Mouse (Mus musculus): ENCODE results near the gene Atmin.

GRCm38 (mm10) chr8:116895521-116895920 lies 47.7 kb upstream of the Atmin start:
- TF ChIP-seq POLR2A (IDR thresholded peaks at IDR 0.05; ENCODE audit: control insufficient read depth, low read depth, low read length): no peak
- TF ChIP-seq CTCF (IDR thresholded peaks at IDR 0.05; ENCODE audit: control insufficient read depth, insufficient read depth, insufficient replicate concordance, low read depth, low read length): no peak

Measured in testis, adult 2 months (tissue).